Mouse (Mus musculus) hematopoietic stem cell, adult 5-6 weeks (primary cell): ENCODE measurements at regions not wholly inside any gene's neighbourhood (a gene's known extent, or its start where the extent isn't known, plus 50 kb on each side); places are given as distances from the start of the nearest gene placed in this dataset.

Experiments used
- ATAC-seq, 2 experiments: fragments of 125-278 bp in 1 of 2; replicated peaks in 1 of 2; 2 replicates each; pipeline ENCODE4 v1.8.0; 2016 to 2017; ENCODE audit warnings: inconsistent platforms in 2 of 2, mild to moderate bottlenecking in 2 of 2, moderate number of reproducible peaks in 2 of 2, low read depth in 1 of 2, moderate TSS enrichment in 1 of 2; ENCODE audit not compliant: low FRiP score in 2 of 2, poor library complexity in 2 of 2, severe bottlenecking in 2 of 2, insufficient read depth in 1 of 2, low TSS enrichment in 1 of 2

- ATAC-seq, result peak; percentile 65 to 68; a peak in 3 of 4 replicates
Observed at GRCm38 (mm10) chr2:138033379-138034122, 222.8 kb upstream of the Btbd3 start.

GRCm38 (mm10) chr2:138027411-138027810 is 229.0 kb upstream of the Btbd3 start:
- no peak for ATAC-seq

- no peak for ATAC-seq
Observed at GRCm38 (mm10) chr2:138023558-138023957, 232.8 kb upstream of the Btbd3 start.

- ATAC-seq, result no peak
Observed at GRCm38 (mm10) chr2:137981766-137982165, 274.6 kb upstream of the Btbd3 start.

- no peak for ATAC-seq
Observed at GRCm38 (mm10) chr2:137977767-137978166, 278.6 kb upstream of the Btbd3 start.

GRCm38 (mm10) chr2:137974651-137975050 is 281.7 kb upstream of the Btbd3 start:
- no peak for ATAC-seq

GRCm38 (mm10) chr2:137969156-137969555 is 287.2 kb upstream of the Btbd3 start:
- ATAC-seq, result no peak

GRCm38 (mm10) chr2:137966460-137967076 is 289.8 kb upstream of the Btbd3 start:
- no peak for ATAC-seq

- ATAC-seq, result no peak
Observed at GRCm38 (mm10) chr2:137954830-137955229, 301.5 kb upstream of the Btbd3 start.

GRCm38 (mm10) chr2:137953144-137953543 is 303.2 kb upstream of the Btbd3 start:
- ATAC-seq, result no peak

- no peak for ATAC-seq
Observed at GRCm38 (mm10) chr2:137951942-137952341, 304.4 kb upstream of the Btbd3 start.

GRCm38 (mm10) chr2:137950931-137951330 is 305.4 kb upstream of the Btbd3 start:
- peak; percentile 69 to 87 for ATAC-seq

GRCm38 (mm10) chr2:137942753-137943152 is 313.6 kb upstream of the Btbd3 start:
- ATAC-seq, result peak; percentile 77 to 82

- ATAC-seq, result no peak
Observed at GRCm38 (mm10) chr2:137939591-137939990, 316.8 kb upstream of the Btbd3 start.

GRCm38 (mm10) chr2:137938831-137939480 is 317.4 kb upstream of the Btbd3 start:
- ATAC-seq, result no peak

- no peak for ATAC-seq
Observed at GRCm38 (mm10) chr2:137936613-137937012, 319.8 kb upstream of the Btbd3 start.

GRCm38 (mm10) chr2:137932931-137933330 is 323.4 kb upstream of the Btbd3 start:
- ATAC-seq, result no peak

- ATAC-seq, result no peak
Observed at GRCm38 (mm10) chr2:137932488-137932887, 323.9 kb upstream of the Btbd3 start.
